In the genomic region with DNA sequence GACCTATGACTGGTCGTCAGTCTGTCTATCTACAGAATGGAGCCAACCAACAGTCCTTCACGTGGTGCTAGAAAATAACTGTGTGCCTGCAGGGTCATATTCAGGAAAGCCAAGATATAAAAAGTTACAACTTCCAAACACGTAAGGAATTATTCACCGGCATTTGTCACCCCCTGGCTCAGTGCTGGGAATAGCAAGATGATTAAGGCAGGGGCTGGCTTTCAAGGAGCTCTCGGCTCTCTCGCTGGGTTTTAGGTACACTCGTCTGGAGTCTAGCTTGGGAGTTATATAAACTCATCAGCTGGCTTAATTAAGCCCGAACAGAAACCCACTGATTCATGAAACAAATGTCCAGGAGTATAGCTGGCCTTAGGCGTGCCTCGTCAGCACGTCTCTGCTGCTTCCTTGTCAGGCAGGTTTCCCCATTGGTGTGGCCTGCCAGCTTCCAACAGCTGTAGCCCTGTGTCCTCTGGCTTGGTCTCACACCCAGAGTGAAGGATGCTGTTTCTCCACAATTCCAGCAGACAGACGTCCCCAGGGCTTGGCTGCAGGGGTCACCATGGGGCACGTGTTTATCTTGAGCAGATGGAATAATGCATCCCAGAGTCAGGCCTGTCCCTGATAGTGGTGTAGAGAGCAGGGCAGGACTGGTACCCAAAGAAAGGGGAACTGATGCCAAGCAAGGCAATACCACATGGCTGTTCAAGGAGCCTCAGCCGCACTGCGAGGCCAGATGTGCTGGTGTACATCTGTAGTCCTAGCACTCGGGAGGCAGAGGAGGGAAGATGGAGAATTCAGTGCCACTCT, we compare ENCODE assay signal across 21 mouse cellular contexts. TPM values are rescaled to one million over a fixed set of nuclear protein-coding genes. Genes with fewer than 3 reads are reported as not detected.
A peak's percentile ranks its signal among the peaks of the same experiment; 100 is the strongest.
DNase-seq lines count a peak whose midpoint lies in the region; ATAC-seq and TF ChIP-seq lines count a peak whose summit lies in the region.
"Had no signal": no experiment of that assay in that cellular context is flagged by ENCODE, and none has a peak within 500 bp of the region (broad histone marks: within the 10 kb centered on the region; RNA-seq: fewer than 3 reads in every experiment).

No protein-coding gene starts in this region.

- no peak overlapping the region for H3K9ac ChIP-seq in CH12.LX (ENCODE audit: insufficient read depth, low read depth)
- H3K9ac ChIP-seq: heart, embryonic 15.5 days; intestine, embryonic 15.5 days; kidney, embryonic 15.5 days; liver, embryonic 15.5 days had no signal

- TF ChIP-seq POLR2A in CH12.LX (IDR thresholded peaks at IDR 0.05; ENCODE audit: low read depth, low read length) = no peak

- no peak overlapping the region for H3K4me2 ChIP-seq in CH12.LX (ENCODE audit: insufficient read depth, low read depth, poor library complexity, severe bottlenecking)
- H3K4me2 ChIP-seq: heart, embryonic 15.5 days; intestine, embryonic 15.5 days; kidney, embryonic 15.5 days; liver, embryonic 15.5 days had no signal

- in situ Hi-C loops in CH12.LX (cut with MboI; ENCODE audit: low pct_ligation_motif_present, low pct_unique_long_range_greater_than_20kb, low sequenced_read_pairs) = no loop called here

- no peak for TF ChIP-seq RAD21 in CH12.LX (IDR thresholded peaks at IDR 0.05; ENCODE audit: low read depth, low read length)

- no peaks in the 10 kb centered on the region for H3K27me3 ChIP-seq in CH12.LX (replicated peaks)
- H3K27me3 ChIP-seq: heart, embryonic 15.5 days; intestine, embryonic 15.5 days; kidney, embryonic 15.5 days; liver, embryonic 15.5 days had no signal

- no peak; the same call in 1 of the 2 replicates for TF ChIP-seq CTCF in left cerebral cortex, adult 2 months (IDR thresholded peaks at IDR 0.05)
- no peak for TF ChIP-seq CTCF in CH12.LX (conservative IDR thresholded peaks at IDR 0.05 in 1 of 2, IDR thresholded peaks at IDR 0.05 in 1 of 2; ENCODE audit: low read depth in 2 of 2, low read length in 2 of 2)

- no peak overlapping the region for H3K4me3 ChIP-seq in left cerebral cortex, adult 2 months
- no peak overlapping the region for H3K4me3 ChIP-seq in CH12.LX (replicated peaks in 1 of 3; ENCODE audit: low read depth in 2 of 3, low read length in 2 of 3, poor library complexity in 1 of 3)
- H3K4me3 ChIP-seq: embryonic facial prominence, embryonic 10.5 days; heart, adult 2 months; heart, embryonic 15.5 days; hindbrain, embryonic 10.5 days; intestine, embryonic 15.5 days; kidney, embryonic 15.5 days; liver, embryonic 15.5 days had no signal

- H3K36me3 ChIP-seq in CH12.LX (replicated peaks in 1 of 2; ENCODE audit: control insufficient read depth in 1 of 2, insufficient read depth in 1 of 2, low read length in 1 of 2) = no peaks in the 10 kb centered on the region
- H3K36me3 ChIP-seq: heart, embryonic 15.5 days; liver, embryonic 15.5 days had no signal

- H3K9me3 ChIP-seq in CH12.LX (replicated peaks; ENCODE audit: low read length) = no peaks in the 10 kb centered on the region
- H3K9me3 ChIP-seq: embryonic facial prominence, embryonic 10.5 days; heart, embryonic 15.5 days; hindbrain, embryonic 10.5 days; intestine, embryonic 15.5 days; kidney, embryonic 15.5 days; liver, embryonic 15.5 days had no signal

- intact Hi-C loops in left cerebral cortex, adult 2 months (cut with DNase I) = no loop called here
- intact Hi-C loops in left cerebral cortex, postnatal 36 days (cut with DNase I) = no loop called here

- no peak for TF ChIP-seq EP300 in CH12.LX (IDR thresholded peaks at IDR 0.05; ENCODE audit: low read length)

- dilution Hi-C loops in CH12.LX (cut with MboI; ENCODE audit: extremely low pct_ligation_motif_present, extremely low pct_unique_long_range_greater_than_20kb, low sequenced_read_pairs) = no loop called here

- peaks cover 42 to 87% of the 10 kb centered on the region in 2 experiments for H3K4me1 ChIP-seq in CH12.LX (ENCODE audit: control insufficient read depth in 1 of 2, insufficient read depth in 2 of 2)

- peak; percentile 12; the same call in 1 of the 2 replicates for ATAC-seq in megakaryocyte progenitor cell, adult 5-6 weeks (replicated peaks; ENCODE audit: poor library complexity)
- ATAC-seq: forebrain, embryonic 14.5 days; intestine, embryonic 15.5 days had no signal

- H3K27ac ChIP-seq in left cerebral cortex, adult 2 months = peak overlapping the region; percentile 59
- no peak overlapping the region for H3K27ac ChIP-seq in CH12.LX (ENCODE audit: insufficient read depth, low read depth)
- H3K27ac ChIP-seq: embryonic facial prominence, embryonic 10.5 days; heart, adult 2 months; heart, embryonic 15.5 days; hindbrain, embryonic 10.5 days; intestine, embryonic 15.5 days; kidney, embryonic 15.5 days; liver, embryonic 15.5 days; stomach, postnatal 0 days had no signal

- H3K79me2 ChIP-seq in CH12.LX (replicated peaks; ENCODE audit: control insufficient read depth, extremely low read depth, insufficient read depth, poor library complexity, severe bottlenecking) = no peaks in the 10 kb centered on the region

- DNase-seq in cerebellum, adult 8-10 months = peak; percentile 11
- no peak for DNase-seq in cerebellum, adult 11 months
- no peak for DNase-seq in left cerebral cortex, adult 2 months (ENCODE audit: extremely low spot score in 1 of 2, low spot score in 2 of 2)
- no peak for DNase-seq in left cerebral cortex, postnatal 36 days (ENCODE audit: low spot score in 2 of 2)
- no peak for DNase-seq in CH12.LX (ENCODE audit: extremely low read depth)
- DNase-seq in lung, postnatal 14 days = no peak
- DNase-seq: adrenal gland, postnatal 10 days; cerebellum, postnatal 14 days; heart, adult 2 months; lung, postnatal 10 days; retina, postnatal 1 day; spleen, adult 18-20 months had no signal

TF ChIP-seq in CH12.LX, 34 proteins besides CTCF, POLR2A, EP300 and RAD21:
- TF ChIP-seq NRF1 (IDR thresholded peaks at IDR 0.05; ENCODE audit: low read depth, low read length) (no peak), ZMIZ1 (IDR thresholded peaks at IDR 0.05; ENCODE audit: low read depth, low read length) (no peak), USF2 (conservative IDR thresholded peaks at IDR 0.05; ENCODE audit: low read depth, low read length) (no peak; the same call in 1 of the 2 replicates), TBP (conservative IDR thresholded peaks at IDR 0.05; ENCODE audit: low read depth, low read length) (no peak), GABPA (IDR thresholded peaks at IDR 0.05; ENCODE audit: insufficient replicate concordance, low read depth, low read length) (no peak), UBTF (IDR thresholded peaks at IDR 0.05; ENCODE audit: low read depth, low read length) (no peak), MAZ (IDR thresholded peaks at IDR 0.05; ENCODE audit: low read depth, low read length) (no peak), E2F4 (IDR thresholded peaks at IDR 0.05; ENCODE audit: insufficient replicate concordance, low read depth, low read length) (no peak), MYC (IDR thresholded peaks at IDR 0.05; ENCODE audit: low read depth, low read length) (0 out of 2 replicates have a peak, but pooled peaks have one; percentile 72), ZC3H11A (IDR thresholded peaks at IDR 0.05; ENCODE audit: low read depth, low read length) (no peak), HCFC1 (IDR thresholded peaks at IDR 0.05; ENCODE audit: low read depth, low read length) (no peak), MXI1 (IDR thresholded peaks at IDR 0.05; ENCODE audit: low read depth, low read length) (no peak), TCF12 (IDR thresholded peaks at IDR 0.05; ENCODE audit: low read depth, low read length) (no peak), SIN3A (IDR thresholded peaks at IDR 0.05; ENCODE audit: low read length) (0 out of 2 replicates have a peak, but pooled peaks have one; percentile 23), MAX (IDR thresholded peaks at IDR 0.05; ENCODE audit: low read length) (peak; percentile 78), PAX5 (IDR thresholded peaks at IDR 0.05; ENCODE audit: low read length) (no peak), POLR2AphosphoS2 (IDR thresholded peaks at IDR 0.05; ENCODE audit: low read depth, low read length) (no peak), MAFK (IDR thresholded peaks at IDR 0.05; ENCODE audit: insufficient replicate concordance, low read length) (no peak), BHLHE40 (IDR thresholded peaks at IDR 0.05; ENCODE audit: low read depth, low read length) (peak; percentile 50; the same call in 1 of the 2 replicates), ZNF384 (IDR thresholded peaks at IDR 0.05; ENCODE audit: low read depth, low read length) (no peak), USF1 (IDR thresholded peaks at IDR 0.05; ENCODE audit: low read depth, low read length) (no peak), SMC3 (IDR thresholded peaks at IDR 0.05; ENCODE audit: low read depth, low read length) (0 out of 2 replicates have a peak, but pooled peaks have one; percentile 1), ZKSCAN1 (IDR thresholded peaks at IDR 0.05; ENCODE audit: borderline replicate concordance, low read depth, low read length) (no peak)

RNA-seq across cellular contexts. Expression of gene Sbk1, which starts 9.7 kb away (rescaled TPM):
- 10 to 100 TPM; 65.3 to 85.8 TPM for total RNA-seq in left cerebral cortex, adult 2 months (2021)
- 10 to 100 TPM; 65.2 to 69.9 TPM for total RNA-seq in left cerebral cortex, postnatal 36 days (2021)
- total RNA-seq in CH12.LX (2012; rRNA removed) (4.5 and 4.7 TPM in 2 replicates), CH12.LX (2014; rRNA removed) (1.6 and 2.1 TPM in 2 replicates)
- polyA plus RNA-seq in CH12.LX (2012; ENCODE audit: insufficient read length, low read depth) = 3.4 and 4.2 TPM in 2 replicates
- total RNA-seq in megakaryocyte progenitor cell, adult 5-6 weeks (2015) = 0.95 and 1.7 TPM in 2 replicates
- total RNA-seq in megakaryocyte progenitor cell, adult 5-6 weeks (2017) = 1.5 and 2.0 TPM in 2 replicates

Comparison
In these comparisons a context has a peak if more than half of its experiments do, and no peak if none do; other contexts are left out.
1. RNA of gene Sbk1, which starts 9.7 kb away (total RNA-seq): 65.3 to 85.8 TPM in left cerebral cortex, adult 2 months and 65.2 to 69.9 TPM in left cerebral cortex, postnatal 36 days; 1.6 to 4.7 TPM in CH12.LX and 0.95 to 2.0 TPM in megakaryocyte progenitor cell, adult 5-6 weeks; every median in the first group is over 10 times any median in the second.